Mouse (Mus musculus) CD4-positive, CD25-positive, alpha-beta regulatory T cell, adult 2 months (primary cell): ENCODE data around the gene Dcbld1.

Experiments
- DNase-seq: peaks from one replicate; pipeline ENCODE4 v3.0.0-alpha.2; 2012; ENCODE audit warnings: low read depth, low spot score

The Dcbld1 gene

GRCm38 (mm10) chr10:52233301-52233968 is at the start of gene Dcbld1:
Gene Dcbld1, plus strand, starts transcription at chr10:52233619.
- DNase-seq: peak; percentile 52

- DNase-seq: no peak
These were observed 47.5 kb upstream of the Dcbld1 start for GRCm38 (mm10) chr10:52185900-52186299.

DNA sequence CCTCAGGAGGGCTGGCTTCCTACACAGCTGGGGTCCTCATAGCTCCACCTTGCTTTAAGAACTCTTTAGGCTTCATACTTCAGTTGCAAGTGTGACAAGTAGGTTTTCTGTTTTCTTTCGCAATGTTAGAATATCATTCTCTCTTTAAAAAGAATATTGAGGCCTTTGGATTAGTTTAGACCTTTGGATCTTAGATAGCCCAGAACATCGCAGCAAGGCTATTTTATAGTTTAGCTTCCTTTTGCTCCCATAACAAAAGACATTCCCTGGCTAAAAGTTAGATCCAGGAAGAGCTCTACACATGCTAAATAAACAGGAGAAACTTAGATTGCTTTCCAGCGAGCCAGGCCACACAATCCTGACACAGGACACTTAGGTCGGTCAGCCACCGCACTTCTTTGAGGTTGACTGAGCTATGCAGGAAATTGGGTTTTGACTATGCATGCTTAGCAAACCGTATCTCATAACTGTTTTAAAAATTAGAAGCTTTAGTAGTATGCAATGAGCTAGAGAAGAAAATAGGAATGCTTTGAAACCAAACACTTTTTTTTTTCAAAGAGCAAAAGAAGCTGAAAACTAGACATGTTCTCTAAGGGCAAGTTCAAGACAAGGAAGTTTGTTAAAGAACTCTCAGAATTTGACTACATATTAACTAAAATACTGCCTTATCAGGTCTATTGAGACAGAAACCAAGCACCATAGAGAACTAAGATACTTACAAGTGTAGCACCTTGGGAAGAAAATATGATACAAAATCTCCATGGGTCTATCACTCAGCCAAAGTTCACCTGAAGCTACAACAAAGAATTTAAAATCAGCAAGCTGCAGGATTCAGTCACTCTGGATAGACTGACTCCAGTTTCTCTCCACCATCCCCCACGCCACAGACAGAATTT is 38.2 kb upstream of the Dcbld1 start, which contains the start of gene Ros1:
Gene Ros1, minus strand, starts transcription at position 288 of the 896 bp plus-strand sequence.
- no peak for DNase-seq

DNA sequence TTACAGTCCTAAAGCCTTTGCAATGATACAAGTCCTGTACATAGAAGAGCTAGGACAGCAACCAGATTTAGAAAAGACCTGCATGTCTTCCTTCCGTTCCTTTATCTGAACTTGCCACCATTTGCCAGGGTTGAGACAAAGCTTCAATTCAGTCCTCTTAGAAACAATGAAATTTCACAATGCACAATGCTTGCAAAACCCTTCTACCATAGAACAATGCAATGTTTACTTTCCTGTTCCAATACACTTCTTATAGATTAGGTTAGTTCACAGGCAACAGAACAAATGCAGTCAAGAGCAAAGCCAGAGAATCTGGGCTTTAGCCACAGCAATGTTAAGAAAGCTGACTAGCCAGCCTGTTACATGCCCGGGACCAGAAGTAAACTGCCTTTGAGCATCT is 29.4 kb upstream of the Dcbld1 start:
- DNase-seq: no peak

DNA sequence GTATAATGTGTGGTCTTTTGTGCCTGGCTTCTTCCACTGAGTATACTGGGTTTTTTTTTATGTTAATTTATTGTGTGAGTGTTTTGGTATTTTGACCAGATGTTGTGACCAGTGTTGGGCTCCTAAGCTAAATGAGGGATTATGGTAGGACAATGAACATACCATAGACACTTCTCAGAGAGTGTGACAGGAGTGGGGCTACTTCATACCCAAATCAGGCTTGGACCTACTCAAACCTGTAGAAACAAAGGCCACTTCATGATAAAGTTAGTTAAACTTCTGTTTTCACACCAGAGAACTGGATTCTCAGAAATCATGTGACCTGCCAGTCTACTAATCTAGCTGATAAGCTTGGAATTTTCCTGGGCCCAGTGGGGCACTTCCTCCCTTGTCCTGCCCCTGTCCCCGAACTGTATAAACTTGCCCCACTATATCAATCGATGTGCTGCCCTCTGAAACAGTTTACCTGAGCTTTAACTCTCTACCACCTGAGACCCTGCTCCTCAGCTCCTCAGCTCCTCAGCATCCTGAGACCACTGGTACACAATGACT is 18.1 kb upstream of the Dcbld1 start:
- DNase-seq: no peak

GRCm38 (mm10) chr10:52216797-52217563 is 16.4 kb upstream of the Dcbld1 start:
- peak; percentile 59 for DNase-seq

GRCm38 (mm10) chr10:52217564-52217934 is 15.9 kb upstream of the Dcbld1 start:
- no peak for DNase-seq

DNA sequence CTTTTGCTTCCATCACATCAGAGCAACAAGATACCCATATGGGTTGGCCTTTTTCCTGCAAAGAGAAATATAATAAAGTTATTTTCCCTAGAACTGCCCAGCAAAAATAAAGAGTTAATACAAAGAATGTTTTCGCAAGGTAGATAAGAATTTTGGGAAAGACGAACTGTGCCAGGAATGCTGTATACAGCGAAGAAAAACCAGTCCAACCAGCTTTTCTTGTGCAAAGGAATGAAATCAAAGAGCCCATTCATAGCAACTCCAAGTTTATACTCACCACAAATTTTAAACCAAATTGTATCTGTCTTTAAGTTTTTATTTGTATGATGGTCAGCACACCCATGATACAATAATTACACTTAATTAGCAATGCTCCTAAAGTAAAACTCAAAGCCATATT is 13.8 kb upstream of the Dcbld1 start:
- no peak for DNase-seq

DNA sequence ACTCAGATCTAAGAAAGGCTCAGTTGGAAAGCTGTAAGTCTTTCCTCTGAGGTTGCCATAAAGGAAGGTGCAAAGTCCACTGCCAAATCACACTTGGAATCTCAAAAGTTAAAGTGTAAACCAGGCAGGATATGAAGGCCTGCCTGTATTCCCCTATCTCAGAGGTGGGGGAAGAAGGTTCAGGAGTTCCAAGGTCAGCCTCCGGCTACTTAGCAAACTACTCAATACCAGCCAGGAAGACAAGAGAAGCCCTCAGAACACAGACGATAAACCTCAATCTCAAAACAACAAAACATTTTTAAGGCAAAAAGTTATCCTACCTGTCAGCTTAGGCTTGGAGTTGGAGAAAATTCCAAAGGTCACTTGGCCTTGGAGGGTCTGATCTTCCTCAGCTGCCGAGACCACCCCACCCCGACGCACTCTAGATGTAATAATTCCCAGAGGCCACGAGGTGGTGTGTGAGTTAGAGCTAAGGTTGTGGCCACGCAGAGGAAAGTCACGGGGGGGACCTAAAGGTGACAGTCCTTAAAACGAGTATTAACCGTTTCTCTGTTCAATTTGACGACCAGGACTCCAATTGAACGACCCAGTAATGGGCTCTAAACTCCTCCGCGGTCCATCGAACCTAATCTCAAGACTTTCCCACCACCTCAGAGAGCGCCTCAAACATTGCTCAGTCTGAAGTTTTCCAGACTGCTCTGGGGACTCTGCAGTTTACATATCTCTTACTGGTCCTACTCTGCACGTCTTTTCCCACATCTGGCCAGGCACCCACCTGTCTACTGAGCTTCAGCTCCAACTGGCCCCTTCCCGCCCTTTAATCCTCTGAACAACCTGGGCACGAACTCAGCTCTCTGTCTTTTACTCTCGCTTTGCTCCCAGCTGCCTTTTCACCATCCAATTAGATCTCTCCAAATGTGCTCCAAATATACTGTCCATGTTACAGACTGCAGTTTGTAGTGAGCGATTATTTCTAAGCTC is 933 bp upstream of the Dcbld1 start:
- peak; percentile 28 for DNase-seq

- DNase-seq: peak; percentile 15
These were observed 692 bp downstream of the Dcbld1 start for GRCm38 (mm10) chr10:52233969-52234653.

DNA sequence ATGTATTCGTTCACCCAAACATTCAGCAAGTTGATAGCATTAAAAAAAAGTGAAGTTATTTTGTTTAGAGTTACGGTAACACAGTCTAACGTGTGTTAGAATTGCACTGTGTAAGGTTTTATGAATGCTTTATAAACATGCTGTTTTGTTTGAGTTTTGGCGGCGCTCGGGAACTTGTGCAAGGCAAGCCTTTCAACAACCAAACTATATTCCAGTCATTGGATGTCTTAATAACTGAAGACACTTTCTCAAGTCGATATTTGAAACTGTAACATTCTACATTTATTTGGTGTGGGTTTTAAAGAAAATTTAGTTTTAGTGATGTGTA is 1.2 kb downstream of the Dcbld1 start:
- DNase-seq: no peak

- DNase-seq: no peak
These were observed 2.0 kb downstream of the Dcbld1 start for GRCm38 (mm10) chr10:52235461-52235860.

DNA sequence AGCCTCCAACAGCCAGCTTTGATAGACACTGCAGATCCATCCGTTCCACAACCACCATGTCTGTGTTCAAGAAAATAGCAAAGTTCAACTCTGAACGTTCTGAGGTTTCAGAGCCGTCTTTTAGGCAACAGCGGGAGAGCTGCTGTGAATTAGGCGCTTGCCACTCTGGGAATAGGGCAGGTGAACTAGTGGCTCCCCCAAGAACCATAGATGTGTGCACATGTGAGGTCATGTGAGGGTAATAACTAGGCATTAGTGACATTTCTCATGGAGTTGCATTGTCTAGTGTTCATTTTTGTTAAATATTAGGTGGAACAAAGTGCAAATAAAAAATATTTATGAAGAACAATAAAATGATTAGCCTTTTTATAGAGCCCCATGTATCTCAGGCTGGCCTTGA is 8.6 kb downstream of the Dcbld1 start:
- DNase-seq: no peak

DNA sequence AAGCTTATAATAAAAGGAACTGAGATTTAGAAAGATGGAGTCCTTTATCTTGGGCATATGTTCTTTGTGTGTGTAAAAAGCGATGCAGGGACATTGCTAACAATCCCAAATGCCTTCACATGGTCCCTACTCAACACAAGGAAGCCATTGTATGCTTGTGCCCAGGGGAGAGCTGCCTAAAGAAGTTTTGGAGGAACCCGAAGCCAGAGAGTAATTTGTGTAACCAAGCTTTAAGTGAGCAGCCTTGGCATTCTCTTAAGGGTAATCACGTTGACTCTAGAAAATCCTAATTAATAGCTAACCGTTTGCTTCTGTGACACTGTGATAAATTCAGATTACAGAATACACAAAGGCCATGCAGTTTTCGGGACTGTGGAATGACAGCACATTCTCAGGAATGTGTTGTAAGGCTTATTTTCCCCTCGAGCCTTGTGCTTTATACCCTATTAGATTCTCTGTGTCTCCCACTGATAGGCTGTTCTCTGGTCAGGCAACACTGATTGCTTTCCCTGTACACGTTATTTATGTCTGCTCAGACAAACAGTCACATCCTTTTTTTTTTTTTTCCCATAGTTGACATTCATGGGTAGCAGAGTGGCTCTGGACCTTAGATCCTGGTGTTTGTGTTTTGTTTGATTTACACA is 9.4 kb downstream of the Dcbld1 start:
- DNase-seq: no peak

DNA sequence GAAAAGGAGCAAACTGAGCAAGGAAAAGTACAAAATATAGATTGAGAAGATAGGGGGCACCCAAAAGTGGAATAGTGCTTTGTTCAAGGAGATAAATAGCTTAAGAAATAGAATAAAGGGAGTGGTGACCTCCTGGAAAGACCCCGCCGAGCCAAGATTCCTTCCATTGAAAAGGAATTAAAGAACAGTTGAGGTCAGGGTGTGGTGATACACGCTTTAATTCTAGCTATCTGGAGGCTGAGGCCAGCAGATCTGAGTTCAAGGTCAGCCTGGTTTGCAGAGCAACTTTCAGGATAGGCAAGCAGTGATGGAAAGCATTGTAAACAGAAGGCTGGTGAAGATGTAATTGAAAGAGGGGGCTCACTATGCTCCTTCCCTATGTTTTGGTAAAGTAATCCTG is 12.8 kb downstream of the Dcbld1 start:
- DNase-seq: no peak

DNA sequence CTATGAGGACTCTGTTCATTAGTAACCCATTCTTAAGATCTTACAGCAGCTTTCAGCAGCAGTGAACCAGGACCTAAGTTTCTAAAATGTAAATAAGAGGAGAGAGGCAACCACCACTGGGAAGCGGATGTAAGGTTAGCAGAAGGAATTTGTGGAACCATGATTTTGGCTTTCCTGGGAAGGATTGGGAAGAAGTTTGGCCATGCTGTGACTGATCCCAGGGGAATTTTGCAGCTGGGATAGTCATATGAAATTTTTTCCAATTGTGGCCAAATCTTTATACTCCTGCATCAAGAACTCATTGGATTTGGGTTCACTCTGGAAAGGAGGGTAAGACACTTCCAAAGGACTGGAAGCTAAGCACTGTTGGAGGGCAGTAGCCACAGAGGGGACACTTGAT is 18.8 kb downstream of the Dcbld1 start:
- no peak for DNase-seq

- no peak for DNase-seq
These were observed 20.0 kb downstream of the Dcbld1 start for GRCm38 (mm10) chr10:52253426-52253825.

DNA sequence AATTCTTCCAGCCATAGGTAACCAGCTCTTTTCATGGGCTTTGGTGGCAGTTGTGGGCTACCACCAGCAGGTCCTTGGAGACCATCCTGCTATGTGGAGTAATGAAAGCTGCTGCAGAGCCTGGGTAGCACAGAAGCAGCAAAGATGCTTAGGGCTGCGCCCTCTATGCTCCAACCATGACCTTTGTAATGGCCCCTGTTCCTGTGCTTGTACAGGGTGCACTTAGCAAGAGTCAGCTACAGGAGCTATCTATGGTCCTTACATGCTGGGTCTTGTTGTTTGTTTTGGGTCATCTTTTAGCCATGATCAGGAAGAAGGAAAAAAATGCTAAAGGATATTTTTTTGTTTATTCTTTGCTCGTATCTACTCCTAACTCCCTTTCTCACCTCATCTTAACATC is 24.3 kb downstream of the Dcbld1 start:
- no peak for DNase-seq

- no peak for DNase-seq
These were observed 24.9 kb downstream of the Dcbld1 start for GRCm38 (mm10) chr10:52258180-52258948.
